Mouse (Mus musculus) olfactory bulb, adult 2 months (tissue): ENCODE data around the gene Sept14.

Source experiments
- CTCF ChIP-seq: fragments of 200-500 bp; IDR thresholded peaks from 2 replicates; pipeline ENCODE4 v1.5.1; 2012; ENCODE audit warnings: low read depth, mild to moderate bottlenecking, low read length, moderate library complexity; ENCODE audit not compliant: insufficient read depth
- POLR2A ChIP-seq: fragments of 200-500 bp; IDR thresholded peaks from 2 replicates; pipeline ENCODE4 v1.6.1; 2012; ENCODE audit warnings: mild to moderate bottlenecking, low read depth, low read length, moderate library complexity; ENCODE audit not compliant: insufficient read depth

GRCm38 (mm10) chr5:129664090-129664489 lies 44.2 kb downstream of the Sept14 start:
- TF ChIP-seq CTCF = no peak
- no peak for TF ChIP-seq POLR2A
